Comparison of ENCODE assay signal across 12 mouse cellular contexts in the genomic region with DNA sequence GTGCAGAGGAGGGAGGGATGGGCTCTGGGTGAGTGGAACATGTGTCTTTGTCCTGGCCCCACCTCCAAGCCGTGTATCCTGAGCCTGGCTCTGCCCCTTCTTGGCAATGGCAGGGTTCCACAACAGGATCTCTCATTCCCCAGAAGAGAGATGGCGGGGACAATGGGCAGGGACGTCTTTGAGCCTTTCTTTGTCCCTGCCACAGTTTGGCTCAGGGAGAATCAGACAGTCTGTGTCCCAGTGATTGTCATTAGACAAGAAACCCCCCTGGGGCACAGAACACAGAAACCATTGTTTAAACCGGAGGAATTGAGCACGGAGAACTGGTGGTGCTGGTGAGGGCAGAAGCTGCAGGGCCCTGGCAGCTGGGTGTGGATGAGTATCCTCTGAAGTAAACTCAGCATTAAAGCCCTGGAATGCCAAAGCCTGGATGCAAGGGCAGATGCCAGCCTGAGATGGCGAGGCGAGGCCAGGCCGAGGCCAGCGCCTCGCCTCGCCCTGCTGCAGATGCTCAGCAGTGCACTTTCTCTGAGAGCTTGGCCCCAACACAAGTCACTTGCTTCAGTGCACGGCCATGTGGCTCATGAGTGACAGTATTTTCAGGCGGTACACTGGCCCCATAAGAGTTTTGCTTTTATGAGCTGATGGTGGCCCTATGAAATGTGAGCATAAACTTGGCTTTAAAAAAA. TPM values are rescaled to one million over a fixed set of nuclear protein-coding genes. Genes with fewer than 3 reads are reported as not detected.
DNase-seq lines count a peak whose midpoint lies in the region; ATAC-seq and TF ChIP-seq lines count a peak whose summit lies in the region.
"Had no signal": no experiment of that assay in that cellular context is flagged by ENCODE, and none has a peak within 500 bp of the region (broad histone marks: within the 10 kb centered on the region; RNA-seq: fewer than 3 reads in every experiment).

No protein-coding gene starts in this region.

- peaks cover 18% of the 10 kb centered on the region for H3K4me1 ChIP-seq in forebrain, embryonic 15.5 days
- H3K4me1 ChIP-seq in midbrain, embryonic 14.5 days (ENCODE audit: control insufficient read depth, insufficient read depth, low read length) = peaks cover 15% of the 10 kb centered on the region
- no peaks in the 10 kb centered on the region for H3K4me1 ChIP-seq in intestine, postnatal 0 days (replicated peaks; ENCODE audit: control insufficient read depth, insufficient read depth, low read length)

- ATAC-seq in forebrain, embryonic 15.5 days (replicated peaks) = peak; percentile 36; the same call in 1 of the 2 replicates
- peak; percentile 41; the same call in 1 of the 2 replicates for ATAC-seq in midbrain, embryonic 14.5 days (ENCODE audit: low FRiP score, low TSS enrichment)
- ATAC-seq in intestine, postnatal 0 days = no peak

- TF ChIP-seq POLR2A in brain, embryonic 14.5 days (IDR thresholded peaks at IDR 0.05; ENCODE audit: borderline replicate concordance, extremely low read depth, insufficient read depth, insufficient read length, poor library complexity, severe bottlenecking) = no peak

- H3K4me3 ChIP-seq in forebrain, embryonic 15.5 days = no peak overlapping the region
- H3K4me3 ChIP-seq in midbrain, embryonic 14.5 days (replicated peaks; ENCODE audit: low read depth, low read length) = no peak overlapping the region
- no peak overlapping the region for H3K4me3 ChIP-seq in intestine, postnatal 0 days (ENCODE audit: low read depth, low read length)

- H3K4me2 ChIP-seq in forebrain, embryonic 15.5 days (replicated peaks) = no peak overlapping the region
- peak overlapping the region; percentile 6; the same call in 1 of the 2 replicates for H3K4me2 ChIP-seq in midbrain, embryonic 14.5 days (ENCODE audit: low read length)
- H3K4me2 ChIP-seq in intestine, postnatal 0 days (replicated peaks; ENCODE audit: low read depth) = no peak overlapping the region

- no peak overlapping the region for H3K9ac ChIP-seq in forebrain, embryonic 15.5 days (replicated peaks)
- H3K9ac ChIP-seq in midbrain, embryonic 14.5 days (replicated peaks; ENCODE audit: low read length) = peak overlapping the region; percentile 37; the same call in 1 of the 2 replicates
- H3K9ac ChIP-seq in intestine, postnatal 0 days (ENCODE audit: low read depth, low read length) = no peak overlapping the region

- DNase-seq in Muller cell, postnatal 12 days (ENCODE audit: inconsistent ontology term) = peak; percentile 88
- peak; percentile 69 for DNase-seq in brain, embryonic 14.5 days (ENCODE audit: low read depth)
- DNase-seq in midbrain, embryonic 14.5 days = peak; percentile 66
- no peak for DNase-seq in gastrocnemius, postnatal 10 days
- DNase-seq in thymus, postnatal 14 days = no peak
- DNase-seq in adrenal gland, adult 2 months = no peak
- DNase-seq: kidney, adult 11 months; lung, adult 2 months had no signal

- TF ChIP-seq CTCF in brain, embryonic 14.5 days (IDR thresholded peaks at IDR 0.05; ENCODE audit: borderline replicate concordance, extremely low read depth, insufficient read depth, insufficient read length) = no peak
- no peak for TF ChIP-seq CTCF in intestine, postnatal 0 days (IDR thresholded peaks at IDR 0.05; ENCODE audit: low read depth)

- peaks cover 27% of the 10 kb centered on the region for H3K27me3 ChIP-seq in forebrain, embryonic 15.5 days
- peaks cover 23% of the 10 kb centered on the region for H3K27me3 ChIP-seq in midbrain, embryonic 14.5 days (ENCODE audit: control insufficient read depth, insufficient read depth, low read length)
- peaks cover 30% of the 10 kb centered on the region for H3K27me3 ChIP-seq in intestine, postnatal 0 days (replicated peaks; ENCODE audit: control insufficient read depth, insufficient read depth, low read length)

- WGBS in forebrain, embryonic 15.5 days = 11% methylated on average over 13 of the region's 13 CpGs
- 11% methylated on average over 13 of the region's 13 CpGs for WGBS in midbrain, embryonic 14.5 days
- 46% methylated on average over 13 of the region's 13 CpGs for WGBS in intestine, postnatal 0 days

- H3K9me3 ChIP-seq in forebrain, embryonic 15.5 days = no peaks in the 10 kb centered on the region
- H3K9me3 ChIP-seq in midbrain, embryonic 14.5 days (ENCODE audit: control insufficient read depth, low read length) = no peaks in the 10 kb centered on the region
- H3K9me3 ChIP-seq in intestine, postnatal 0 days (ENCODE audit: control insufficient read depth) = no peaks in the 10 kb centered on the region

- no peak overlapping the region for H3K27ac ChIP-seq in forebrain, embryonic 15.5 days (replicated peaks)
- peak overlapping the region; percentile 57 for H3K27ac ChIP-seq in midbrain, embryonic 14.5 days (replicated peaks; ENCODE audit: low read depth, low read length)
- no peak overlapping the region for H3K27ac ChIP-seq in intestine, postnatal 0 days (ENCODE audit: low read depth, low read length)

- H3K36me3 ChIP-seq in forebrain, embryonic 15.5 days = peaks cover 24% of the 10 kb centered on the region
- peaks cover 33% of the 10 kb centered on the region for H3K36me3 ChIP-seq in midbrain, embryonic 14.5 days (ENCODE audit: control insufficient read depth, insufficient read depth, low read length)
- peaks cover 19% of the 10 kb centered on the region for H3K36me3 ChIP-seq in intestine, postnatal 0 days (ENCODE audit: control insufficient read depth, insufficient read depth)

RNA-seq across cellular contexts. Expression of a gene that starts 3.4 kb away (rescaled TPM):
- 1.2 TPM in 1 of 2 replicates, not detected in the other for polyA plus RNA-seq in brain, embryonic 14.5 days (2012; rRNA removed)
- polyA plus RNA-seq in forebrain, embryonic 15.5 days (2015; fragmentation: Nextera tagmentation; extraction: Ambion mirVana) = not detected in 2 replicates
- polyA plus RNA-seq in midbrain, embryonic 14.5 days (2014; fragmentation: Nextera tagmentation; extraction: Ambion mirVana) = not detected in 2 replicates
- 0.33 TPM in 1 of 2 replicates, not detected in the other for polyA plus RNA-seq in intestine, postnatal 0 days (2015; fragmentation: Nextera tagmentation; extraction: Ambion mirVana)
- total RNA-seq in gastrocnemius, postnatal 10 days (2021) = not detected
- total RNA-seq in adrenal gland, adult 2 months (2021) = not detected
- polyA plus RNA-seq in adrenal gland, adult 2 months (2012; rRNA removed) = 1.8 TPM in 1 of 2 replicates, not detected in the other
- total RNA-seq: MEL had no signal
- polyA plus RNA-seq: gonadal fat pad, adult 2 months had no signal

RNA-seq across cellular contexts. Expression of a gene that starts 32.4 kb away (rescaled TPM):
- 12.0 and 13.0 TPM in 2 replicates for polyA plus RNA-seq in brain, embryonic 14.5 days (2012; rRNA removed)
- 15.4 and 16.1 TPM in 2 replicates for polyA plus RNA-seq in forebrain, embryonic 15.5 days (2015; fragmentation: Nextera tagmentation; extraction: Ambion mirVana)
- polyA plus RNA-seq in midbrain, embryonic 14.5 days (2014; fragmentation: Nextera tagmentation; extraction: Ambion mirVana) = 3.8 and 9.2 TPM in 2 replicates
- polyA plus RNA-seq in intestine, postnatal 0 days (2015; fragmentation: Nextera tagmentation; extraction: Ambion mirVana) = 15.0 and 17.5 TPM in 2 replicates
- total RNA-seq in gastrocnemius, postnatal 10 days (2021) = 10 to 100 TPM; 18.2 to 18.4 TPM
- total RNA-seq in adrenal gland, adult 2 months (2021) = 100 to 1,000 TPM; 372 to 462 TPM
- 471 and 632 TPM in 2 replicates for polyA plus RNA-seq in adrenal gland, adult 2 months (2012; rRNA removed)

RNA-seq across cellular contexts. Expression of a gene that starts 46.6 kb away (rescaled TPM):
- polyA plus RNA-seq in brain, embryonic 14.5 days (2012; rRNA removed) = not detected in 2 replicates
- 0.39 and 0.60 TPM in 2 replicates for polyA plus RNA-seq in forebrain, embryonic 15.5 days (2015; fragmentation: Nextera tagmentation; extraction: Ambion mirVana)
- 0.29 TPM in 1 of 2 replicates, not detected in the other for polyA plus RNA-seq in midbrain, embryonic 14.5 days (2014; fragmentation: Nextera tagmentation; extraction: Ambion mirVana)
- polyA plus RNA-seq in intestine, postnatal 0 days (2015; fragmentation: Nextera tagmentation; extraction: Ambion mirVana) = 0.16 TPM in 1 of 2 replicates, not detected in the other
- total RNA-seq in gastrocnemius, postnatal 10 days (2021) = not detected
- total RNA-seq in adrenal gland, adult 2 months (2021) = not detected
- not detected in 2 replicates for polyA plus RNA-seq in adrenal gland, adult 2 months (2012; rRNA removed)
- total RNA-seq: MEL had no signal
- polyA plus RNA-seq: gonadal fat pad, adult 2 months had no signal

RNA-seq across cellular contexts. Expression of a gene that starts 49.1 kb away (rescaled TPM):
- 53.0 and 60.7 TPM in 2 replicates for polyA plus RNA-seq in brain, embryonic 14.5 days (2012; rRNA removed)
- polyA plus RNA-seq in forebrain, embryonic 15.5 days (2015; fragmentation: Nextera tagmentation; extraction: Ambion mirVana) = 22.3 and 23.3 TPM in 2 replicates
- polyA plus RNA-seq in midbrain, embryonic 14.5 days (2014; fragmentation: Nextera tagmentation; extraction: Ambion mirVana) = 21.6 and 23.2 TPM in 2 replicates
- polyA plus RNA-seq in intestine, postnatal 0 days (2015; fragmentation: Nextera tagmentation; extraction: Ambion mirVana) = 3.4 and 3.8 TPM in 2 replicates
- 10 to 100 TPM; 24.0 to 27.2 TPM for total RNA-seq in gastrocnemius, postnatal 10 days (2021)
- total RNA-seq in adrenal gland, adult 2 months (2021) = 10 to 100 TPM; 37.1 to 41.5 TPM
- 102 and 106 TPM in 2 replicates for polyA plus RNA-seq in adrenal gland, adult 2 months (2012; rRNA removed)

Comparison
In these comparisons a context has a peak if more than half of its experiments do, and no peak if none do; other contexts are left out.
1. DNase-seq: peak in Muller cell, postnatal 12 days (single experiment), brain, embryonic 14.5 days (single experiment) and midbrain, embryonic 14.5 days (single experiment); none in gastrocnemius, postnatal 10 days (single experiment), thymus, postnatal 14 days (single experiment) and adrenal gland, adult 2 months (single experiment).
2. RNA of a gene that starts 32.4 kb away (polyA plus RNA-seq): 471 to 632 TPM in adrenal gland, adult 2 months; 15.4 to 16.1 TPM in forebrain, embryonic 15.5 days, 15.0 to 17.5 TPM in intestine, postnatal 0 days, 12.0 to 13.0 TPM in brain, embryonic 14.5 days and 3.8 to 9.2 TPM in midbrain, embryonic 14.5 days; every median in the first group is over 10 times any median in the second.